Comparison of ENCODE assay signal across 16 mouse cellular contexts in genomic region chr15:96834162-96834843, GRCm38 (mm10).
"Had no signal": no experiment of that assay in that cellular context is flagged by ENCODE, and none has a peak within 500 bp of the region (broad histone marks: within the 10 kb centered on the region; RNA-seq: fewer than 3 reads in every experiment).

No protein-coding gene starts in this region.

- DNase-seq: kidney, adult 18-20 months; kidney, postnatal 10 days; kidney, postnatal 4 days; liver, embryonic 13.5 days; lung, adult 18-20 months; lung, postnatal 4 days; midbrain, embryonic 14.5 days; right cerebral cortex, adult 18-20 months; right cerebral cortex, postnatal 25 days; thymus, adult 18-20 months; thymus, postnatal 14 days had no signal

- H3K27me3 ChIP-seq: limb, embryonic 15.5 days; liver, embryonic 13.5 days; neural tube, embryonic 15.5 days had no signal

- H3K27ac ChIP-seq: left cerebral cortex, adult 2 months; limb, embryonic 15.5 days; liver, embryonic 13.5 days; midbrain, embryonic 10.5 days; neural tube, embryonic 15.5 days had no signal

- H3K9me3 ChIP-seq: limb, embryonic 15.5 days; liver, embryonic 13.5 days; midbrain, embryonic 10.5 days; neural tube, embryonic 15.5 days had no signal

- H3K4me3 ChIP-seq: left cerebral cortex, adult 2 months; limb, embryonic 15.5 days; liver, embryonic 13.5 days; midbrain, embryonic 10.5 days; myocyte; neural tube, embryonic 15.5 days had no signal

- H3K9ac ChIP-seq: limb, embryonic 15.5 days; liver, embryonic 13.5 days; neural tube, embryonic 15.5 days had no signal

- H3K4me2 ChIP-seq: limb, embryonic 15.5 days; liver, embryonic 13.5 days; neural tube, embryonic 15.5 days had no signal

- H3K36me3 ChIP-seq: limb, embryonic 15.5 days; liver, embryonic 13.5 days; midbrain, embryonic 10.5 days; neural tube, embryonic 15.5 days had no signal

- H3K4me1 ChIP-seq: midbrain, embryonic 10.5 days; neural tube, embryonic 15.5 days had no signal
